Mouse (Mus musculus) heart, postnatal 0 days (tissue): ENCODE data around the gene Dab1. TPM values are rescaled to one million over a fixed set of nuclear protein-coding genes. Genes with fewer than 3 reads are reported as not detected.

ENCODE experiments used
- ATAC-seq: fragments of 200-750 bp; cut with Nextera tagmentation; 2 replicates; pipeline ENCODE4 v1.8.0; 2017; ENCODE audit warnings: low read depth, moderate number of reproducible peaks, moderate library complexity; ENCODE audit not compliant: insufficient read depth
- DNase-seq: peaks from one replicate; pipeline ENCODE4 v3.0.0-alpha.2; 2016; ENCODE audit warnings: low spot score
- H3K27ac ChIP-seq: fragments of 300-500 bp; sonication (generic); 2 replicates; pipeline ENCODE4 v1.5.1; 2014; ENCODE audit warnings: low read depth, mild to moderate bottlenecking
- H3K27me3 ChIP-seq: fragments of 300-500 bp; sonication (generic); 2 replicates; pipeline ENCODE4 v1.6.1; 2014; ENCODE audit warnings: low read length, mixed read lengths; ENCODE audit not compliant: control insufficient read depth, insufficient read depth
- H3K36me3 ChIP-seq: fragments of 300-500 bp; sonication (generic); replicated peaks from 2 replicates; pipeline ENCODE4 v1.6.1; 2014; ENCODE audit warnings: low read length, mixed read lengths; ENCODE audit not compliant: control insufficient read depth, insufficient read depth
- H3K4me1 ChIP-seq: fragments of 300-500 bp; sonication (generic); 2 replicates; pipeline ENCODE4 v1.6.1; 2014; ENCODE audit warnings: antibody characterized with exemption; ENCODE audit not compliant: control insufficient read depth, insufficient read depth
- H3K4me2 ChIP-seq: fragments of 300-500 bp; sonication (generic); 2 replicates; pipeline ENCODE4 v1.6.1; 2014; ENCODE audit warnings: low read depth, mild to moderate bottlenecking, low read length, moderate library complexity
- H3K4me3 ChIP-seq: fragments of 300-500 bp; sonication (generic); 2 replicates; pipeline ENCODE4 v1.5.1; 2014; ENCODE audit warnings: low read depth, low read length
- H3K9ac ChIP-seq: fragments of 300-500 bp; sonication (generic); replicated peaks from 2 replicates; pipeline ENCODE4 v1.6.1; 2014; ENCODE audit warnings: low read depth, low read length, mixed read lengths
- H3K9me3 ChIP-seq: fragments of 300-500 bp; sonication (generic); replicated peaks from 2 replicates; pipeline ENCODE4 v1.6.1; 2016; ENCODE audit warnings: low read length; ENCODE audit not compliant: control insufficient read depth
- CTCF ChIP-seq: IDR thresholded peaks from 2 replicates; pipeline ENCODE4 v1.5.1; 2016; ENCODE audit warnings: antibody characterized with exemption, control low read depth, low read depth
- EP300 ChIP-seq: IDR thresholded peaks from 2 replicates; pipeline ENCODE4 v1.6.1; 2016; ENCODE audit warnings: antibody characterized with exemption, low read depth
- WGBS: fragments of 180-500 bp; shearing (Covaris S2); extraction: QIAGEN DNeasy Blood & Tissue Kit; methylation state at CpG from one replicate; pipeline ENCODE4 v1.1.7; 2014; 5-methylcytosine and 5-hydroxymethylcytosine counted together
- polyA plus RNA-seq: library from polyadenylated mRNA; unstranded; fragments of >200 nt; fragmentation: Nextera tagmentation; extraction: Ambion mirVana; gene quantifications from 2 replicates; pipeline ENCODE4 v1.2.1, GENCODE M21; 2015
- total RNA-seq: library from RNA; depleted of rRNA; stranded (reverse); fragments of >200 nt; gene quantifications from 2 replicates; pipeline ENCODE4 v1.2.3, GENCODE M21; 2014; ENCODE audit warnings: low replicate concordance

Dab1 gene
- total and polyA plus RNA-seq, 2 experiments from 2014 or later, result 0.27 TPM; not detected in 1

DNA sequence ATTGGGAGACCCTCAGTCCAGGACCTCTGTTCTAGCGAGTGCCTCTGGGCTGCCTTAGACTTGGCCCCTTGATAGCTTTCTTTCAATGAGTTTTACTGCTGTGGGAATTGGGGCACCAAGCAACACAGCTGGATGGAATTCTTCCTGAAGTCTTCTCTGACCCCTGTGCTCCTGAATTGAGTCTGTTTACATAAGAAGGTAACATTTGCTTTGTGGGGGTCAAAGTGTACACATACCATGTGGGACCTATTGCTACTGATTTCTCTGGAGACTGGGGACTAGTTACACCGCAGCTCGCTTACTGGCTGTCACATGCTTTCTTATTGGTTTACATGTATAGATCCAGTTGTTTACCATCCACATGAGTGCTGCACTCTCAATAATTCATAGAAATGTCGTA is 881.5 kb downstream of the Dab1 start:
- ATAC-seq (no peak), DNase-seq (no peak)
- no peaks in the 10 kb centered on the region for H3K27me3 ChIP-seq
- H3K4me2 ChIP-seq, result no peak overlapping the region
- 76% methylated on average over 4 of the region's 4 CpGs for WGBS
- H3K9me3 ChIP-seq, result no peaks in the 10 kb centered on the region
- H3K27ac ChIP-seq, result no peak overlapping the region
- no peaks in the 10 kb centered on the region for H3K36me3 ChIP-seq
- no peaks in the 10 kb centered on the region for H3K4me1 ChIP-seq
- TF ChIP-seq CTCF (no peak), EP300 (no peak)
- H3K4me3 ChIP-seq, result no peak overlapping the region
- no peak overlapping the region for H3K9ac ChIP-seq

DNA sequence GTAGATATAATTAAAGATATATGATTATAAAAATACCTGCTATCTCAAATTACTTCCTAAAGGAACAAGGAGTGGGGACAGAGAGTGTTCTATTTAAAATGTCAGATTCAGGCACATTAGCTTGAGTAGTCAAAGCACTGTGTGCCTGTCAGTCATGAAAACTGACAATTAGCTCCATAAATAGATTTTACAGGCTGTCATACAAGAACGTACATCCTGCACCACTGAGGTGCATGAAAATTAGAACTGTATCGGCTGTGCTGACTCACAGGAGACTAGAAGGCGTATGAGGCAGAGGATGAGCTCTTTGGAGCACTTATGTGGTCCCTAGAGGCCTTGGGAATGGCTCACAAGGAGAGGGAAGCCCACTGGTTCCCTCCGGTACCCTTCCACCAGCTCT is 882.1 kb downstream of the Dab1 start:
- no peaks in the 10 kb centered on the region for H3K4me1 ChIP-seq
- H3K27ac ChIP-seq, result no peak overlapping the region
- no peaks in the 10 kb centered on the region for H3K9me3 ChIP-seq
- H3K27me3 ChIP-seq, result no peaks in the 10 kb centered on the region
- no peaks in the 10 kb centered on the region for H3K36me3 ChIP-seq
- WGBS, result 64% methylated on average over 4 of the region's 4 CpGs
- no peak overlapping the region for H3K9ac ChIP-seq
- ATAC-seq (no peak), DNase-seq (no peak)
- no peak overlapping the region for H3K4me2 ChIP-seq
- TF ChIP-seq EP300 (no peak), CTCF (no peak)
- H3K4me3 ChIP-seq, result no peak overlapping the region

DNA sequence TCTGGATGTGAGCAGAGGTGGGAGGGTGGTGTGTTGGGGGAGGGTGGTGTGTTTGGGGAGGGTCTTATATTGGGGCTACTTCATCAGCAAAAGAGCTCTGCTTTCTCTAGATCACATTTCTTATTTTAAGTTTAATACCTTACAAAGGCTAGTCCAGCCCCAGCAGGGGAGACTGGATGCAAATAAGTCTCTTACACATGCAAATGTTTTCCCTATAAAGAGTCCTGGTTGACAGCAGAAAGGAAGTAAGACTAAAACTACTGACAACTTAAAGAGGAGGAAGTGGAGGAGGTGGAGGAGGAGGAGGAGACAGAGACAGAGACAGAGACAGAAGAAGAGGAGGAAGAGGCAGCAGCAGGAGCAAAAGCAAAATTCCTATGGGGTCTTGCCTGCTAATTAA is 885.8 kb downstream of the Dab1 start:
- Histone ChIP-seq H3K4me2 (no peak overlapping the region), H3K4me3 (no peak overlapping the region), H3K4me1 (no peaks in the 10 kb centered on the region), H3K9ac (no peak overlapping the region), H3K27me3 (no peaks in the 10 kb centered on the region), H3K36me3 (no peaks in the 10 kb centered on the region), H3K27ac (no peak overlapping the region), H3K9me3 (no peaks in the 10 kb centered on the region)
- TF ChIP-seq CTCF (no peak), EP300 (no peak)
- no peak for ATAC-seq
- no peak for DNase-seq

DNA sequence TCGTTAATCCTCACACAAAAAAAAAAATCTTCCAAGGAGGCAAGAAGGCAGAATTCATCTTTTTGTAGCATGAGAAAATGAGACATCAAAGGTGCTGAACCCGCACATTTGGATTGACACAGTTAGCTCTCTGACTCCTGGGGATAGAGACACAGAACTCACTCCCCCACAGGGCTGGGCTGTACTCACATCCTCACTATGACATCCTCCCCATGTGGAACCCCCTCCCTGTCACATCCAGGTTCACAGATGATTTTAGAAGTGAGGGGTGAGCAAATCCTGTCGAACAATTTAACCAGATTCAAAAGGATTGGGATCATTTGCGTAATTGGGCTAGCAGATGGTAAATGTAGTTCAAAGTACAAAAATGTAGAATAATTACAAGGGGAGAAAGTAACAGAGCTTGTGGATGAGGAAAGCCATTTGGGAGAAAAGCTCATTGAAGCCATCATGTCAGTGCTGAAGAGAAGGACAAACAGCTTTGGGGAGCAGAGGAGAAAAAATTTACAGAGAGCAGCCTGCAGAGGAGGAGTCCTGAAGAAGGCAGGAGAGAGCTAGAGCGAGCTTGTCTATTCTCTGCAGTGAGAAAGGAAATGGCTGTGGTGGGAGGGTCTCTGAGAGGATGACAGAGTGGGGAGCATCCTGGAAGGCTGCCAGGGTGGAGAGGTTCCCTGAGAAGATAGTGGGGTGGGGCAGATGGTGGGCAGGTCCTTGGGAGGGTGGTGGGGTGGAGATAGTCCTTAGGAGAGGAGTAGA is 890.2 kb downstream of the Dab1 start:
- no peaks in the 10 kb centered on the region for H3K36me3 ChIP-seq
- H3K9ac ChIP-seq, result no peak overlapping the region
- no peak overlapping the region for H3K4me3 ChIP-seq
- 55% methylated on average over 5 of the region's 5 CpGs for WGBS
- no peak overlapping the region for H3K4me2 ChIP-seq
- no peaks in the 10 kb centered on the region for H3K27me3 ChIP-seq
- ATAC-seq (no peak), DNase-seq (no peak)
- no peak overlapping the region for H3K27ac ChIP-seq
- no peaks in the 10 kb centered on the region for H3K4me1 ChIP-seq
- TF ChIP-seq CTCF, result no peak
- no peak for TF ChIP-seq EP300
- H3K9me3 ChIP-seq, result no peaks in the 10 kb centered on the region

DNA sequence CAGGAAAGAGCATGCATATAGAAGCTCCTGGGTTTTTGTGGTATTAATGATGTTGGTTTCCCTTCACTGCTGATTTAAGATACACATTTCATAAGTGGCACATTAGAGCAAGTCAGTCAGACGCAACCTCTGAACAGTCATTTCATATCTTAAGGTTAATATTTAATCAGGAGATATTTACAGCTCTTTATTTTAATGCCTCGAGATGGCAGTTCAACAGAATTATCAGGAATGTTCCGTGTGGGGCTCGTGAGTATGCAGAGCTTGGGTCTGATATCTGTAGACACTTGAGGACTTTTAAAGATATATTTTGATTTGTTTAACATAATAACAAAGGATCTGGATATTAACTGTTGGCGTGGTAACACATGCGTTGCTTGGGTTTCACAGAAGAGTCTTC is 892.7 kb downstream of the Dab1 start:
- H3K4me1 ChIP-seq, result no peaks in the 10 kb centered on the region
- ATAC-seq (no peak), DNase-seq (no peak)
- H3K4me3 ChIP-seq, result no peak overlapping the region
- H3K27ac ChIP-seq, result no peak overlapping the region
- TF ChIP-seq CTCF, result no peak
- TF ChIP-seq EP300, result no peak
- no peaks in the 10 kb centered on the region for H3K27me3 ChIP-seq
- no peaks in the 10 kb centered on the region for H3K36me3 ChIP-seq
- no peaks in the 10 kb centered on the region for H3K9me3 ChIP-seq
- H3K4me2 ChIP-seq, result no peak overlapping the region
- no peak overlapping the region for H3K9ac ChIP-seq
- 55% methylated on average over 6 of the region's 6 CpGs for WGBS

DNA sequence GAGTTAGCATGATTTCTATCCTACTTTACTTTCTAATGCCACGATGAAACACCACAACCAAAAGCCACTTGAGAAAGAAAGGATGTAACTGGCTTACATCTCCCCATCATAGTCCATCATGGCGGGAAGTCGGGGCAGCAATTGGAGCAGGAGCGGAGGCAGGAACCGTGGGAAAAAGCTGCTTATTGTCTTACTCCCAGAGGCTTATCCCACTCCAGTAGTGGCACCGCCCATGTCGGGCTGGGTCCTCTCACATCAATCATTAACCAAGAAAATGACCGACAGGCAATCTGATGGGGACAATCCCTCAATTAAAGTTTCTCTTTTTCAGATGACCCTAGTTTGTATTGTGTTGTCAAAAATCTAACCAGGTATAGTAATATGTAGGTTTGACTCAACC is 893.4 kb downstream of the Dab1 start:
- H3K36me3 ChIP-seq, result no peaks in the 10 kb centered on the region
- TF ChIP-seq EP300 (no peak), CTCF (no peak)
- no peaks in the 10 kb centered on the region for H3K27me3 ChIP-seq
- H3K27ac ChIP-seq, result no peak overlapping the region
- no peaks in the 10 kb centered on the region for H3K9me3 ChIP-seq
- 80% methylated on average over 8 of the region's 8 CpGs for WGBS
- H3K4me1 ChIP-seq, result no peaks in the 10 kb centered on the region
- H3K4me3 ChIP-seq, result no peak overlapping the region
- no peak overlapping the region for H3K4me2 ChIP-seq
- no peak overlapping the region for H3K9ac ChIP-seq
- DNase-seq (no peak), ATAC-seq (no peak)
